ENCODE assay signal across 27 mouse cellular contexts in genomic region chr12:52871604-52872003, GRCm38 (mm10).
A peak's percentile ranks its signal among the peaks of the same experiment; 100 is the strongest.
DNase-seq lines count a peak whose midpoint lies in the region; ATAC-seq and TF ChIP-seq lines count a peak whose summit lies in the region.
"Had no signal": no experiment of that assay in that cellular context is flagged by ENCODE, and none has a peak within 500 bp of the region (broad histone marks: within the 10 kb centered on the region; RNA-seq: fewer than 3 reads in every experiment).

No protein-coding gene starts in this region.

- H3K9me3 ChIP-seq in heart, embryonic 16.5 days (replicated peaks; ENCODE audit: control insufficient read depth, low read length), result no peaks in the 10 kb centered on the region
- H3K9me3 ChIP-seq in heart, embryonic 12.5 days (replicated peaks), result no peaks in the 10 kb centered on the region
- H3K9me3 ChIP-seq: forebrain, embryonic 13.5 days; hindbrain, embryonic 10.5 days; hindbrain, embryonic 13.5 days; intestine, embryonic 15.5 days had no signal

- TF ChIP-seq EP300 in heart, adult 2 months (IDR thresholded peaks at IDR 0.05; ENCODE audit: insufficient read depth, low read depth, low read length), result no peak

- H3K79me2 ChIP-seq in heart, adult 2 months (replicated peaks; ENCODE audit: control insufficient read depth, insufficient read depth, low read length), result no peaks in the 10 kb centered on the region

- peak overlapping the region; percentile 97 for H3K27ac ChIP-seq in heart, adult 2 months
- H3K27ac ChIP-seq in heart, embryonic 16.5 days (ENCODE audit: low read length), result 0 out of 2 replicates have a peak overlapping the region, but pooled peaks have one; percentile 31
- no peak overlapping the region for H3K27ac ChIP-seq in heart, embryonic 12.5 days (ENCODE audit: poor library complexity, severe bottlenecking)
- H3K27ac ChIP-seq: forebrain, embryonic 10.5 days; forebrain, embryonic 13.5 days; hindbrain, embryonic 10.5 days; hindbrain, embryonic 13.5 days; intestine, embryonic 15.5 days had no signal

- no peak for TF ChIP-seq POLR2A in heart, adult 2 months (IDR thresholded peaks at IDR 0.05; ENCODE audit: insufficient read depth, low read depth, low read length)

- H3K4me3 ChIP-seq in heart, adult 2 months, result no peak overlapping the region
- no peak overlapping the region for H3K4me3 ChIP-seq in heart, embryonic 16.5 days (ENCODE audit: low read length)
- H3K4me3 ChIP-seq in heart, embryonic 12.5 days, result no peak overlapping the region
- H3K4me3 ChIP-seq: forebrain, embryonic 10.5 days; forebrain, embryonic 13.5 days; hindbrain, embryonic 10.5 days; hindbrain, embryonic 13.5 days; intestine, embryonic 15.5 days had no signal

- DNase-seq in frontal cortex, postnatal 36 days (ENCODE audit: low spot score in 2 of 2), result no peak
- DNase-seq in heart, adult 2 months, result no peak
- DNase-seq in heart, adult 9 months (ENCODE audit: low spot score in 2 of 2), result no peak
- DNase-seq in spleen, postnatal 36 days (ENCODE audit: low spot score in 2 of 2), result no peak
- DNase-seq in adrenal gland, postnatal 25 days, result no peak
- DNase-seq: adrenal gland, adult 8-10 months; adrenal gland, postnatal 36 days; cerebellum, adult 11 months; cerebellum, adult 2 months; cerebellum, adult 9-11 months; cerebellum, postnatal 36 days; gastrocnemius, postnatal 14 days; heart, adult 18-20 months; heart, postnatal 36 days; kidney, adult 11 months; kidney, adult 8-10 months had no signal

- no peak overlapping the region for H3K9ac ChIP-seq in heart, adult 2 months (ENCODE audit: low read depth, low read length)
- H3K9ac ChIP-seq in heart, embryonic 16.5 days (ENCODE audit: low read length), result no peak overlapping the region
- H3K9ac ChIP-seq in heart, embryonic 12.5 days, result no peak overlapping the region
- H3K9ac ChIP-seq: forebrain, embryonic 13.5 days; hindbrain, embryonic 13.5 days; intestine, embryonic 15.5 days had no signal

- TF ChIP-seq CTCF in heart, adult 2 months (IDR thresholded peaks at IDR 0.05), result no peak

- intact Hi-C loops in heart, adult 2 months (cut with DNase I), result no loop called here

- H3K4me2 ChIP-seq in heart, embryonic 16.5 days (ENCODE audit: low read depth, low read length), result no peak overlapping the region
- H3K4me2 ChIP-seq in heart, embryonic 12.5 days, result no peak overlapping the region
- H3K4me2 ChIP-seq: forebrain, embryonic 13.5 days; hindbrain, embryonic 13.5 days; intestine, embryonic 15.5 days had no signal

- 18% methylated on average over 3 of the region's 3 CpGs for WGBS in heart, adult 2 months
- WGBS in heart, embryonic 16.5 days, result 46% methylated on average over 3 of the region's 3 CpGs
- 43% methylated on average over 3 of the region's 3 CpGs for WGBS in heart, embryonic 12.5 days

- peaks cover 63% of the 10 kb centered on the region for H3K36me3 ChIP-seq in heart, adult 2 months (ENCODE audit: control insufficient read depth, insufficient read depth, low read length)
- no peaks in the 10 kb centered on the region for H3K36me3 ChIP-seq in heart, embryonic 16.5 days (ENCODE audit: control insufficient read depth, insufficient read depth)
- H3K36me3 ChIP-seq in heart, embryonic 12.5 days, result no peaks in the 10 kb centered on the region
- H3K36me3 ChIP-seq: forebrain, embryonic 10.5 days; hindbrain, embryonic 13.5 days; intestine, embryonic 15.5 days had no signal

- peak; percentile 54; the same call in 1 of the 2 replicates for ATAC-seq in frontal cortex, adult (ENCODE audit: low TSS enrichment)
- ATAC-seq in heart, embryonic 16.5 days (replicated peaks; ENCODE audit: extremely low read depth, insufficient read depth, low FRiP score), result no peak
- ATAC-seq in heart, embryonic 12.5 days (ENCODE audit: insufficient number of reproducible peaks, low FRiP score), result no peak
- ATAC-seq: activated CD4-positive, CD25-positive, alpha-beta regulatory T cell, adult 4 months; forebrain, embryonic 13.5 days; forebrain, embryonic 16.5 days; hindbrain, embryonic 16.5 days; intestine, embryonic 15.5 days had no signal

- H3K4me1 ChIP-seq in heart, adult 2 months (ENCODE audit: control insufficient read depth, insufficient read depth, low read length), result peaks cover 29% of the 10 kb centered on the region
- peaks cover 40% of the 10 kb centered on the region for H3K4me1 ChIP-seq in heart, embryonic 16.5 days (ENCODE audit: control insufficient read depth, insufficient read depth, low read length)
- H3K4me1 ChIP-seq in heart, embryonic 12.5 days (replicated peaks), result peaks cover 40% of the 10 kb centered on the region
- H3K4me1 ChIP-seq: intestine, embryonic 15.5 days had no signal

- no peaks in the 10 kb centered on the region for H3K27me3 ChIP-seq in heart, adult 2 months (ENCODE audit: control insufficient read depth, insufficient read depth, low read length)
- no peaks in the 10 kb centered on the region for H3K27me3 ChIP-seq in heart, embryonic 16.5 days (ENCODE audit: control insufficient read depth, insufficient read depth, low read length)
- no peaks in the 10 kb centered on the region for H3K27me3 ChIP-seq in heart, embryonic 12.5 days (replicated peaks)
- H3K27me3 ChIP-seq: forebrain, embryonic 13.5 days; hindbrain, embryonic 13.5 days; intestine, embryonic 15.5 days had no signal
